Mouse (Mus musculus) limb, embryonic 13.5 days (tissue): ENCODE results near the gene Tapbpl. TPM values are rescaled to one million over a fixed set of nuclear protein-coding genes. Genes with fewer than 3 reads are reported as not detected.

Experiments
- ATAC-seq: fragments of 200-750 bp; cut with Nextera tagmentation; 2 replicates; pipeline ENCODE4 v1.8.0; 2017; ENCODE audit warnings: low read depth, moderate number of reproducible peaks, moderate TSS enrichment; ENCODE audit not compliant: low FRiP score
- H3K27ac ChIP-seq: fragments of 300-500 bp; sonication (generic); 2 replicates; pipeline ENCODE4 v1.5.1; 2015; ENCODE audit warnings: inconsistent platforms, mild to moderate bottlenecking, moderate library complexity
- H3K27me3 ChIP-seq: fragments of 300-500 bp; sonication (generic); 2 replicates; pipeline ENCODE4 v1.6.1; 2015; ENCODE audit warnings: mild to moderate bottlenecking, inconsistent platforms
- H3K36me3 ChIP-seq: fragments of 300-500 bp; sonication (generic); 2 replicates; pipeline ENCODE4 v1.6.1; 2015; ENCODE audit warnings: inconsistent platforms, mild to moderate bottlenecking, moderate library complexity
- H3K4me1 ChIP-seq: fragments of 300-500 bp; sonication (generic); 2 replicates; pipeline ENCODE4 v1.6.1; 2015; ENCODE audit warnings: inconsistent platforms
- H3K4me2 ChIP-seq: fragments of 300-500 bp; sonication (generic); replicated peaks from 2 replicates; pipeline ENCODE4 v1.6.1; 2015; ENCODE audit warnings: inconsistent platforms, mild to moderate bottlenecking, moderate library complexity
- H3K4me3 ChIP-seq: fragments of 300-500 bp; sonication (generic); 2 replicates; pipeline ENCODE4 v1.5.1; 2015; ENCODE audit warnings: moderate library complexity, mild to moderate bottlenecking, inconsistent platforms
- H3K9ac ChIP-seq: fragments of 300-500 bp; sonication (generic); 2 replicates; pipeline ENCODE4 v1.6.1; 2015; ENCODE audit warnings: mild to moderate bottlenecking, inconsistent platforms
- H3K9me3 ChIP-seq: fragments of 300-500 bp; sonication (generic); 2 replicates; pipeline ENCODE4 v1.6.1; 2016; ENCODE audit warnings: inconsistent platforms
- WGBS: fragments of 180-500 bp; shearing (Covaris S2); methylation state at CpG from one replicate; pipeline ENCODE4 v1.1.7; 2015; 5-methylcytosine and 5-hydroxymethylcytosine counted together
- polyA plus RNA-seq: library from polyadenylated mRNA; unstranded; fragments of >200 nt; fragmentation: Nextera tagmentation; extraction: Ambion mirVana; gene quantifications from 2 replicates; pipeline ENCODE4 v1.2.1, GENCODE M21; 2015

Tapbpl gene
- polyA plus RNA-seq, 1 experiment from 2014 or later, result 3.2 TPM

DNA sequence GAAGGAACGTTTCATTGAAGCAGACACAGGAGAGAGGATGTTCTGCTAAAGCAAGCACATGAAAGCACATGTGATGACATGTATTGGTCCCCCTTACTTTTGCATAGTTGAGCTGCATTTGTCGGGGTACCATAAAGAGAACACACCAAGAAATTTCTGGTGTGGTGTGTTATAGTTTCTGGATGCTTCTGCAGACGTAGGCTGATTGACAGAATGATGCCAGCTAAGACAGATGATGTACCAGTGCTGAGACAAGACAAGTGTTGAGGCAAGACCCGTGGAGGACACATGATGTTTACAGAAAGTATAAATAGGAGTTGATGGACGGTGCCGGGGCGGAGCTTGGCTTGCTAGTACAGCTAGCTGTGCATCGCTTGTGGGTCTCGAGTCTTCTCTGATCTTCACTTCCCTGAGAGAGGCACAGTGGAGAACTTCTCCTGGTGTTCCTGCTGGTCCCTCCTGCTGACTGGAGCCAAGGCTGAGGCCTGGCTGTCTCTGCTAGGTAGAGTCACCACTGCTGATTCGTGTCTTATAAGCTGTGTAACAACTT is 28.4 kb upstream of the Tapbpl start:
- H3K4me3 ChIP-seq, result no peak overlapping the region
- ATAC-seq, result no peak
- H3K9me3 ChIP-seq, result peaks cover 5% of the 10 kb centered on the region; the same call in 1 of the 2 replicates
- no peak overlapping the region for H3K9ac ChIP-seq
- H3K27ac ChIP-seq, result no peak overlapping the region
- H3K36me3 ChIP-seq, result no peaks in the 10 kb centered on the region
- WGBS, result 81% methylated on average over 10 of the region's 10 CpGs
- H3K27me3 ChIP-seq, result no peaks in the 10 kb centered on the region
- H3K4me2 ChIP-seq, result no peak overlapping the region
- H3K4me1 ChIP-seq, result peaks cover 29% of the 10 kb centered on the region

- Histone ChIP-seq H3K4me3 (no peak overlapping the region), H3K36me3 (no peaks in the 10 kb centered on the region), H3K4me2 (no peak overlapping the region), H3K27ac (peak overlapping the region; percentile 4; the same call in 1 of the 2 replicates), H3K9me3 (no peaks in the 10 kb centered on the region), H3K27me3 (no peaks in the 10 kb centered on the region), H3K4me1 (peaks cover 29% of the 10 kb centered on the region), H3K9ac (no peak overlapping the region; the same call in 1 of the 2 replicates)
- ATAC-seq, result 0 out of 2 replicates have a peak, but pooled peaks have one; percentile 15
- 78% methylated on average over 8 of the region's 8 CpGs for WGBS
Measured at GRCm38 (mm10) chr6:125256222-125256966, 24.7 kb upstream of the Tapbpl start.

GRCm38 (mm10) chr6:125255516-125256044 is 23.9 kb upstream of the Tapbpl start:
- WGBS, result 80% methylated on average over 7 of the region's 7 CpGs
- Histone ChIP-seq H3K9me3 (no peaks in the 10 kb centered on the region), H3K27ac (no peak overlapping the region), H3K9ac (no peak overlapping the region), H3K27me3 (no peaks in the 10 kb centered on the region), H3K4me3 (no peak overlapping the region), H3K4me2 (no peak overlapping the region), H3K36me3 (no peaks in the 10 kb centered on the region), H3K4me1 (peaks cover 29% of the 10 kb centered on the region)
- ATAC-seq, result no peak

DNA sequence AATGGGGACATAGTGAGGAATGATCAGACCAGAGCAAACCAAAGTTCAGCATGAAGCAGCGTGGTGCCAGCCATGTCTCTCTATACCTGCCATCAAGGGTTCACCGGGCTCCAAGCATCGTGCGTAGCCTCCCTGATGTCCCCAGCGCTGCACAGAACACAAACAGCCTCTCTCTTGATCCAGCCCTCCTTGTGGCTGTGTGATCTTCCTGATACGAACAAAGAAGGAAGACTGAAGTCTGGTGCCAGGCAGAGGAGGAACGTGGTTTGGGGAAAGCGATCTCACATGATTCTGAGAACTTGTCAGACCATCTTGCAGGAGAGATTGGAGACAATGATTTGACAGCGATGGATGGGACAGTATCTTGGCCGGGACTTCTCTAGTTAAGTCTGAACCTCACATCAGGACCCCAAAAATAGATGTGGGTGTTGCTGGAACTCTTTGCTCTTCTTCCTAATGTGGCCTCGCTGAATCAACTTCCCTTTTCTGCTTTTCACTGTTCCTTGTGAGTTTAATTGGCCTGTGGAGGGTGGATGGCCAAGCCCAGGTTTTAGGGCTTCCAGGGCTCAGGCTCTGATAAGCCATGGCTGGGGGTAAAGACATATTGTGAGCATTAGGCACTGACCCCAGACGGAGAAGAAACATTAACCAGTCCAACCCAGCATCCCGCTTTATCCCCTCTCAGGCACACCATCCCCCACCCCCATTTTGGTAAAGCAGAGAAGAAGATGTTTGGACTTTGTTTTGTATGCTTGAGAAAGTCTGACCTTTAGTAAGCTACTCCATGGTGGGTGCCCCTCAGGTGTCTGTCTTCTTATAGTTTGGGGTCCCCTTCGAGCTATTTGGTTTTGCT is 22.4 kb upstream of the Tapbpl start:
- H3K27ac ChIP-seq, result no peak overlapping the region
- H3K4me2 ChIP-seq, result no peak overlapping the region
- no peaks in the 10 kb centered on the region for H3K9me3 ChIP-seq
- no peaks in the 10 kb centered on the region for H3K27me3 ChIP-seq
- peaks cover 29% of the 10 kb centered on the region for H3K4me1 ChIP-seq
- WGBS, result 80% methylated on average over 14 of the region's 14 CpGs
- no peak for ATAC-seq
- no peak overlapping the region for H3K9ac ChIP-seq
- H3K36me3 ChIP-seq, result no peaks in the 10 kb centered on the region
- H3K4me3 ChIP-seq, result no peak overlapping the region

DNA sequence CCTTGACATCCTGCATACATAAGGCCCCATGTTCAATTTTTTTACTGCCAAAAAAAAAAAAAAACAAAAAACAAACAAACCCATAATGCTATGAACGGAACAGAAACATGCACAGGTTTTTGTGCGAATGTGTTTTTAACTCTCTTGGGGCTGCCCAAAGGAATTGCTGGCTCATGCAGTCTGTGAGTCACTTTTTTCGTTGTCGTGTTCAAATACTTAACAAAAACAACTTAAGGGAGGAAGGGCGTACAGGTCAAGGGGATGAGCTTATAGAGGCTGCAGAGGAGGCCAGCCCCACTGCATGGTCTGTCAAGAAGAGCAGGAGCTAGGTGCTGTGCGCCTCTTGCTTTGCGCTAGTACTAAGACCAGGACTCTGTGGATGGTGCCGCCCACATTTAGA is 21.1 kb upstream of the Tapbpl start:
- Histone ChIP-seq H3K36me3 (no peaks in the 10 kb centered on the region), H3K4me2 (no peak overlapping the region), H3K27me3 (no peaks in the 10 kb centered on the region), H3K9me3 (no peaks in the 10 kb centered on the region), H3K4me1 (peaks cover 15% of the 10 kb centered on the region), H3K9ac (no peak overlapping the region), H3K27ac (no peak overlapping the region), H3K4me3 (no peak overlapping the region)
- ATAC-seq, result no peak
- WGBS, result 89% methylated on average over 8 of the region's 8 CpGs

DNA sequence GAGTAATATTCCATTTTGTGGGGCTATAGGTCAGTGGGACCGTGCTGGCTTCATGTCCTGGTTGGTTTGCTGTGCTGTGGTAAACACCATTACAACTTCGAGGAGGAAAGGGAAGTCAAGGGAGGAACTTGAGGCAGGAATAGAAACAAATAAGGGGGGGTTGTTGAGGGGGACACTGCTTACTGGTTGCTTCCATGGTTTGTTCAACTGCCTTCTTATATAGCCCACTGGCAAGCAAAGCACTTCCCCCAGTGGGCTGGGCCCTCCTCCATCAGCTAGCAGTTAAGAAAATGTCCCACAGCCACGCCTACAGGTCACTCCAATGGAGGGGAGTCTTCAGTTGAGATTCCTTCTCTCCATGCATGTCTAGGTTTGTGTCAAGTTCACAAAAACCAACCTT is 20.6 kb upstream of the Tapbpl start:
- Histone ChIP-seq H3K4me2 (no peak overlapping the region), H3K27me3 (no peaks in the 10 kb centered on the region), H3K36me3 (no peaks in the 10 kb centered on the region), H3K9me3 (no peaks in the 10 kb centered on the region), H3K4me1 (0 out of 2 replicates have a peak, but pooled peaks cover 12% of the 10 kb centered on the region), H3K9ac (no peak overlapping the region), H3K27ac (no peak overlapping the region), H3K4me3 (no peak overlapping the region)
- 83% methylated on average over 3 of the region's 3 CpGs for WGBS
- no peak for ATAC-seq

GRCm38 (mm10) chr6:125244551-125244950 is 12.9 kb upstream of the Tapbpl start:
- Histone ChIP-seq H3K9ac (no peak overlapping the region), H3K27me3 (no peaks in the 10 kb centered on the region), H3K27ac (no peak overlapping the region), H3K36me3 (no peaks in the 10 kb centered on the region), H3K9me3 (no peaks in the 10 kb centered on the region), H3K4me3 (no peak overlapping the region), H3K4me2 (no peak overlapping the region), H3K4me1 (no peaks in the 10 kb centered on the region)
- no peak for ATAC-seq
- 27% methylated on average over 1 of the region's 1 CpGs for WGBS

DNA sequence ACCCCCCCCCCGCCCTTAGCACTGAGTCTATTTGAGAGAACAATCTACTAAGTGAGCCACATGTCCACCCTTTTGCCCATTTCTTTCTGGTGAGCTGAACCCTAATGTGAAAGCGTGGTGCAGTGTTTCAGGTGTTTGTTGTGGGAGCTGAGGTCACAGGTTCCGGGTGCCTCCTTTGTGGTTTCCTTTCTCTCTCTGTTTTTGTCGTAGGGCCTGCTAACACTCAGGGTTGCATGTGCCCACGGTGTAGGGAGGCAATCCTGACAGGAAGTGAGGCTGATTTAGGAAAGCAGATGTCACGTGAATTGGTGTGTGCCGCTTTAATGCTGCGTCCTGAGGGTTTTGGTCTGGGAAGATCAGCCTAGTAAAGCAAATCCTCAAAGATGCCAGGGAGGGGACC is 9.9 kb upstream of the Tapbpl start:
- H3K4me1 ChIP-seq, result no peaks in the 10 kb centered on the region
- no peak overlapping the region for H3K4me3 ChIP-seq
- ATAC-seq, result no peak
- H3K36me3 ChIP-seq, result no peaks in the 10 kb centered on the region
- H3K27me3 ChIP-seq, result no peaks in the 10 kb centered on the region
- H3K9ac ChIP-seq, result no peak overlapping the region
- H3K9me3 ChIP-seq, result no peaks in the 10 kb centered on the region
- no peak overlapping the region for H3K4me2 ChIP-seq
- WGBS, result 83% methylated on average over 8 of the region's 8 CpGs
- H3K27ac ChIP-seq, result no peak overlapping the region

- H3K9ac ChIP-seq, result no peak overlapping the region
- no peaks in the 10 kb centered on the region for H3K27me3 ChIP-seq
- no peak for ATAC-seq
- WGBS, result 75% methylated on average over 5 of the region's 5 CpGs
- no peaks in the 10 kb centered on the region for H3K4me1 ChIP-seq
- H3K36me3 ChIP-seq, result no peaks in the 10 kb centered on the region
- H3K4me3 ChIP-seq, result no peak overlapping the region
- no peak overlapping the region for H3K27ac ChIP-seq
- H3K4me2 ChIP-seq, result no peak overlapping the region
- no peaks in the 10 kb centered on the region for H3K9me3 ChIP-seq
Measured at GRCm38 (mm10) chr6:125240617-125241016, 9.0 kb upstream of the Tapbpl start.

DNA sequence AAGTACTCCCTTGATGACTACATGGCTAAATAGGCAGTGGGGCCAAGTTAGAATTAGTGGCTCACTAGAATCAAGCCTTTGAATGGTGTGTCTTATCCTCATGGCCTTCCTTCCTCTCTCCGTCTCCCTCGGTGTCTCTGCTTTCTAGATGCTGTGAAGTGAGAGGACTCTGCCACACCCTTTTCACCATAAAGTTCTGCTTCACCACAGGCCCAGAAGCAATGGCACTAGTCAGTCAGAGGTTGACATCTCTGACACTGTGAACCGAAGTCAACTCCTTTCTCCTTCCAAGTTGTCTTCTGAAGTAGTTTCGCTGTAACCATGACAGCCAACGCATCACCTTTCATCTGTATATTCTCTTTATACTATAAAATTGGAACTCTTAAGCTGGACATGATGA is 7.9 kb upstream of the Tapbpl start:
- Histone ChIP-seq H3K4me2 (no peak overlapping the region), H3K27me3 (no peaks in the 10 kb centered on the region), H3K27ac (no peak overlapping the region), H3K9me3 (no peaks in the 10 kb centered on the region), H3K9ac (no peak overlapping the region), H3K36me3 (no peaks in the 10 kb centered on the region), H3K4me1 (peaks cover 2% of the 10 kb centered on the region; the same call in 1 of the 2 replicates), H3K4me3 (no peak overlapping the region)
- WGBS, result 90% methylated on average over 5 of the region's 5 CpGs
- ATAC-seq, result no peak

DNA sequence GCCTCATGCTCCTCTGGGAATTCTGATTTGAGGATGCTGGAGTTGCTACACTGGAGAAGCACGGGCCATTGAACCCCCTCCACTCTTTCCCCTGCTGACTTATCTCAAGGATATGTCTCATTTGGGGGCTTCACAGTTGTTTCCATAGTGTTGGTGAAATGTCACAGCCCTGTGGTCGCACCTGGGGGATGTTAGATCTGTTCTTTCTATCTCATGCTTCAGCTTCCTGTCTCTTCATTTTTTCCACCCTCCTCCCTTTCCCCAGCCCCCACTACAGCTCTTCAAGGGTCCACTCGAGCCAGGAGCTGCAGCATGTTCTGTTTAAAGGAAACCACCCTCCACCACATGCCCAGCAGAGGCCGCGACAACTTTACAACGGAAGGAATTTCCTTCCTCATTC is 6.7 kb upstream of the Tapbpl start:
- 62% methylated on average over 6 of the region's 6 CpGs for WGBS
- no peaks in the 10 kb centered on the region for H3K9me3 ChIP-seq
- H3K4me3 ChIP-seq, result no peak overlapping the region
- no peaks in the 10 kb centered on the region for H3K27me3 ChIP-seq
- H3K4me2 ChIP-seq, result no peak overlapping the region
- H3K36me3 ChIP-seq, result no peaks in the 10 kb centered on the region
- H3K4me1 ChIP-seq, result peaks cover 9% of the 10 kb centered on the region
- H3K27ac ChIP-seq, result no peak overlapping the region
- no peak overlapping the region for H3K9ac ChIP-seq
- ATAC-seq, result no peak

- Histone ChIP-seq H3K9ac (no peak overlapping the region), H3K36me3 (no peaks in the 10 kb centered on the region), H3K27ac (no peak overlapping the region), H3K27me3 (no peaks in the 10 kb centered on the region), H3K4me2 (no peak overlapping the region), H3K4me1 (peaks cover 9% of the 10 kb centered on the region), H3K9me3 (no peaks in the 10 kb centered on the region), H3K4me3 (no peak overlapping the region)
- ATAC-seq, result no peak
- WGBS, result 81% methylated on average over 4 of the region's 4 CpGs
Measured at GRCm38 (mm10) chr6:125237421-125237820, 5.8 kb upstream of the Tapbpl start.
